16 mouse cellular contexts compared by ENCODE assay signal in the genomic region with DNA sequence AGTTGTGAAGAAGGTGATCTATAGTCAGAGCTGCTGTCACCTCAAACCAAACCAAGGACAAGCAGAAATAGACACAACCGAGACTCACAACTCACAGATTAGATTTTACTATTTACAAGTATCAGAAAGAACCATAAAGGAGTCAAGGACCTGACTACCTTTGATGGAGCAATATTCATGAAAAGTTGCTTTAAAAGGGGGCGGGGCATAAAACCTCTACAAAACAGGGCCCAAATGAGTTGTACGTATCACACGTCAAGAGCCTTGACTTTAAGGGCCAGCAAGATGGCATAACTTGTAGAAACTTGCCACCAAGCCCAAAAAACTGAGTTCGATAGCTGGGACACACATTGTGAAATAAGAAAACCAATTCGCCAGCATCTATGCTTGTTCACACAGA.
"Had no signal": no experiment of that assay in that cellular context is flagged by ENCODE, and none has a peak within 500 bp of the region (broad histone marks: within the 10 kb centered on the region; RNA-seq: fewer than 3 reads in every experiment).

No protein-coding gene starts in this region.

- DNase-seq: heart, postnatal 10 days; heart, postnatal 14 days; heart, postnatal 36 days; heart, postnatal 4 days; kidney, adult 11 months; kidney, adult 18-20 months; kidney, adult 2 months; kidney, adult 8-10 months; kidney, adult 9 months; kidney, postnatal 10 days; kidney, postnatal 14 days; kidney, postnatal 25 days; kidney, postnatal 36 days; kidney, postnatal 4 days; layer of hippocampus, adult 9-11 months; layer of hippocampus, postnatal 36 days had no signal
